Mouse (Mus musculus): ENCODE results near the gene Olfr354. TPM values are rescaled to one million over a fixed set of nuclear protein-coding genes. Genes with fewer than 3 reads are reported as not detected.

The Olfr354 gene
- total and polyA plus RNA-seq, 3 experiments = not detected

DNA sequence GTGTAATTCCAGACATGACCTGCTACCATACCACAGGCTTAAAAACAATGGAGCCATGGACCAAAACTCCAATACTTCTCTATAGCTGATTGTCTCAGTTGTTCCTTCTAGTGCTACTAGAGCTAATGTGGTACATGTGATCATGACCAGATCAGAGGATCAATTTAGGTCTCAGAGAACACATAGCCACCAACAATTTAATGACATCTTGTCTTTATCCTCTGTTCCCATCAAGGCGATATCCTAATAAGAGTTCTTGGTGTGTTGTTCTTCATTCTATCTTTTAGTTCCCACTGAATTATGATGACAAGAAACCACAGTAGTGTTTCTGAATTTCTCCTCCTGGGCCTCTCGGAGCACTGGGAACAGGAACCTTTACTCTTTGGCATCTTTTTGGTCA is 31.3 kb downstream of the Olfr354 start, which contains the start of gene Olfr356:
Gene Olfr356, plus strand, starts transcription at position 301 of the 400 bp plus-strand sequence.
- Histone ChIP-seq H3K27me3 (ENCODE audit: control insufficient read depth, insufficient read depth, low read length) (no peaks in the 10 kb centered on the region), H3K36me3 (ENCODE audit: control insufficient read depth, insufficient read depth, low read length) (no peaks in the 10 kb centered on the region), H3K79me2 (replicated peaks; ENCODE audit: control insufficient read depth, insufficient read depth, low read length) (no peaks in the 10 kb centered on the region), H3K4me3 (no peak within 1 kb of the TSS), H3K4me1 (ENCODE audit: control insufficient read depth, insufficient read depth, low read length) (no peaks in the 10 kb centered on the region), H3K9ac (ENCODE audit: low read depth, low read length) (no peak within 1 kb of the TSS), H3K27ac (no peak within 1 kb of the TSS)
- no peak for DNase-seq
- intact Hi-C loops (cut with DNase I) = no loop called here
- no peak for TF ChIP-seq EP300 (IDR thresholded peaks at IDR 0.05; ENCODE audit: insufficient read depth, low read depth, low read length)
- no peak for TF ChIP-seq CTCF (IDR thresholded peaks at IDR 0.05)
- TF ChIP-seq POLR2A (IDR thresholded peaks at IDR 0.05; ENCODE audit: insufficient read depth, low read depth, low read length) = no peak
- WGBS = 67% methylated on average over 2 of the region's 2 CpGs

Other genes starting within 250 kb of the Olfr354 start
- not detected for gene Olfr346, start 219.9 kb upstream of the Olfr354 start, total RNA-seq (2021)
- not detected in 2 replicates for gene Olfr346, start 219.9 kb upstream of the Olfr354 start, polyA plus RNA-seq (2012; rRNA removed)
- not detected for gene Olfr347, start 173.8 kb upstream of the Olfr354 start, total RNA-seq (2021)
- gene Olfr347, start 173.8 kb upstream of the Olfr354 start, polyA plus RNA-seq (2012; rRNA removed) = not detected in 2 replicates
- not detected for gene Olfr348, start 121.4 kb upstream of the Olfr354 start, total RNA-seq (2021)
- not detected in 2 replicates for gene Olfr348, start 121.4 kb upstream of the Olfr354 start, polyA plus RNA-seq (2012; rRNA removed)
- gene Olfr50, start 115.1 kb upstream of the Olfr354 start, total RNA-seq (2021) = not detected
- gene Olfr50, start 115.1 kb upstream of the Olfr354 start, polyA plus RNA-seq (2012; rRNA removed) = not detected in 2 replicates
- not detected for gene Olfr3, start 88.6 kb upstream of the Olfr354 start, total RNA-seq (2021)
- gene Olfr3, start 88.6 kb upstream of the Olfr354 start, polyA plus RNA-seq (2012; rRNA removed) = not detected in 2 replicates
- not detected for gene Olfr350, start 59.4 kb upstream of the Olfr354 start, total RNA-seq (2021)
- not detected in 2 replicates for gene Olfr350, start 59.4 kb upstream of the Olfr354 start, polyA plus RNA-seq (2012; rRNA removed)
- gene Olfr351, start 43.0 kb upstream of the Olfr354 start, total RNA-seq (2021) = not detected
- not detected in 2 replicates for gene Olfr351, start 43.0 kb upstream of the Olfr354 start, polyA plus RNA-seq (2012; rRNA removed)
- gene Olfr352, start 37.2 kb upstream of the Olfr354 start, total RNA-seq (2021) = not detected
- not detected in 2 replicates for gene Olfr352, start 37.2 kb upstream of the Olfr354 start, polyA plus RNA-seq (2012; rRNA removed)
- gene Olfr353, start 12.7 kb upstream of the Olfr354 start, total RNA-seq (2021) = not detected
- not detected in 2 replicates for gene Olfr353, start 12.7 kb upstream of the Olfr354 start, polyA plus RNA-seq (2012; rRNA removed)
- gene Olfr355, start 23.2 kb downstream of the Olfr354 start, total RNA-seq (2021) = not detected
- not detected in 2 replicates for gene Olfr355, start 23.2 kb downstream of the Olfr354 start, polyA plus RNA-seq (2012; rRNA removed)
- gene Olfr356, start 31.4 kb downstream of the Olfr354 start, total RNA-seq (2021) = not detected
- gene Olfr356, start 31.4 kb downstream of the Olfr354 start, polyA plus RNA-seq (2012; rRNA removed) = not detected in 2 replicates
- gene Olfr357, start 88.1 kb downstream of the Olfr354 start, total RNA-seq (2021) = not detected
- not detected in 2 replicates for gene Olfr357, start 88.1 kb downstream of the Olfr354 start, polyA plus RNA-seq (2012; rRNA removed)
- gene Olfr358, start 103.7 kb downstream of the Olfr354 start, total RNA-seq (2021) = not detected
- not detected in 2 replicates for gene Olfr358, start 103.7 kb downstream of the Olfr354 start, polyA plus RNA-seq (2012; rRNA removed)
- not detected for gene Olfr360, start 160.1 kb downstream of the Olfr354 start, total RNA-seq (2021)
- not detected in 2 replicates for gene Olfr360, start 160.1 kb downstream of the Olfr354 start, polyA plus RNA-seq (2012; rRNA removed)
- not detected for gene Olfr361, start 183.6 kb downstream of the Olfr354 start, total RNA-seq (2021)
- not detected in 2 replicates for gene Olfr361, start 183.6 kb downstream of the Olfr354 start, polyA plus RNA-seq (2012; rRNA removed)
- not detected for gene Olfr362, start 212.2 kb downstream of the Olfr354 start, total RNA-seq (2021)
- not detected in 2 replicates for gene Olfr362, start 212.2 kb downstream of the Olfr354 start, polyA plus RNA-seq (2012; rRNA removed)
- not detected for gene Olfr364-ps1, start 233.6 kb downstream of the Olfr354 start, total RNA-seq (2021)
- not detected in 2 replicates for gene Olfr364-ps1, start 233.6 kb downstream of the Olfr354 start, polyA plus RNA-seq (2012; rRNA removed)